Mouse (Mus musculus): ENCODE measurements around the gene Tub. TPM values are rescaled to one million over a fixed set of nuclear protein-coding genes. Genes with fewer than 3 reads are reported as not detected.

Tub gene
- total and polyA plus RNA-seq, 3 experiments = 0.16 to 0.75 TPM; not detected in 1

DNA sequence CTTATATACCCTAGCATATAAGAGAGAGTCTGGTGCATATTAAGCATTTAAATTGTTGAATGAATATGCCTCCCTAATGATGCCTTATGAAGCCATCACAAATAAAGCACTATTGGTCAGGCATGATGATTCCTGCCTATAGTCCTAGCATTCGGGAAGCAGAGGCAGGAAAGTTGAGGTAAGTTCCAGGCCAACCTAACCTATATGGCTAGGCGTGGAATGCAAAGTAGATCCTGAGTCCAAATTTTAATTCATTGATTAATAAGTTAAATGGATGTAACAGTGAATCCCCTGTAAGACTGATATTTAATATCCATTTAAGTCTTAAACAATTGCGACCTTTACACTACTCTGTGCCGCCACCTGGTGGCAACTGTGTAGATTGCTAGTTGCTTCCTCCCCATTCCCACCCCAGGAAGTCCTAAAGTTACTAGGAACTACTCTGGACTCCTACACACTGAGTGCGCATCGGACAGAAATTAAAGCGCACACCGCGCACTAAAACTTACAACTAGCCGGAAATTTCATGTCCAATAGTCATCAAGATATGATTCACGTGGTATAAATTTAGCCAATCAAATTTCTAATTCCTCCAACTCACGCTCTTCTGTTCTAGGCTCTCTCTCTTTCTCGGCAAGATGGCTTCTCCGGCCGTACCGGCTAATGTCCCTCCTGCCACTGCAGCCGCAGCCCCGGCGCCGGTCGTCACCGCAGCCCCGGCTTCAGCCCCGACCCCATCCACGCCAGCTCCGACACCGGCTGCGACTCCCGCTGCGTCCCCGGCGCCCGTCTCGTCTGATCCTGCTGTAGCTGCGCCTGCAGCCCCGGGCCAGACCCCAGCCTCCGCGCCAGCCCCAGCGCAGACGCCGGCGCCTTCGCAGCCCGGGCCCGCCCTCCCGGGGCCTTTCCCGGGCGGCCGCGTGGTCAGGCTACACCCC lies 16.1 kb upstream of the Tub start, which contains the start of gene Eif3f:
Gene Eif3f (plus strand): TSS at position 624 of the 938 bp plus-strand sequence.
- ATAC-seq (ENCODE audit: extremely low read depth, insufficient number of reproducible peaks, low FRiP score, poor library complexity, severe bottlenecking) = peak; percentile 90
- peak; percentile 94 for DNase-seq (ENCODE audit: low spot score)

GRCm38 (mm10) chr7:108934836-108935235 lies 15.3 kb upstream of the Tub start:
- DNase-seq (ENCODE audit: low spot score) (no peak), ATAC-seq (ENCODE audit: extremely low read depth, insufficient number of reproducible peaks, low FRiP score, poor library complexity, severe bottlenecking) (no peak)
- peaks cover 46% of the 10 kb centered on the region for H3K36me3 ChIP-seq (replicated peaks)
- peak overlapping the region; percentile 91 for H3K4me3 ChIP-seq (ENCODE audit: low read depth, low read length)
- no peaks in the 10 kb centered on the region for H3K9me3 ChIP-seq (replicated peaks)
- H3K27me3 ChIP-seq (ENCODE audit: insufficient read depth, low read length) = 0 out of 2 replicates have a peak, but pooled peaks cover 3% of the 10 kb centered on the region
- H3K4me1 ChIP-seq (ENCODE audit: insufficient read depth, low read depth, low read length) = peaks cover 43% of the 10 kb centered on the region
- no peak for TF ChIP-seq CTCF (IDR thresholded peaks at IDR 0.05; ENCODE audit: low read depth, low read length)

More for the DNA sequence above, 16.1 kb upstream of the Tub start, which contains the start of gene Eif3f:
- H3K4me1 ChIP-seq (ENCODE audit: insufficient read depth, low read depth, low read length) = peaks cover 48% of the 10 kb centered on the region
- H3K4me3 ChIP-seq (ENCODE audit: low read depth, low read length) = peak within 1 kb of the TSS; percentile 91
- no peaks in the 10 kb centered on the region for H3K9me3 ChIP-seq (replicated peaks)
- TF ChIP-seq GATA2 (IDR thresholded peaks at IDR 0.05; ENCODE audit: borderline replicate concordance, low read depth, low read length) (no peak), CTCF (IDR thresholded peaks at IDR 0.05; ENCODE audit: low read depth, low read length) (peak; percentile 71)
- peaks cover 39% of the 10 kb centered on the region for H3K36me3 ChIP-seq (replicated peaks)
- H3K27me3 ChIP-seq (ENCODE audit: insufficient read depth, low read length) = 0 out of 2 replicates have a peak, but pooled peaks cover 3% of the 10 kb centered on the region

DNA sequence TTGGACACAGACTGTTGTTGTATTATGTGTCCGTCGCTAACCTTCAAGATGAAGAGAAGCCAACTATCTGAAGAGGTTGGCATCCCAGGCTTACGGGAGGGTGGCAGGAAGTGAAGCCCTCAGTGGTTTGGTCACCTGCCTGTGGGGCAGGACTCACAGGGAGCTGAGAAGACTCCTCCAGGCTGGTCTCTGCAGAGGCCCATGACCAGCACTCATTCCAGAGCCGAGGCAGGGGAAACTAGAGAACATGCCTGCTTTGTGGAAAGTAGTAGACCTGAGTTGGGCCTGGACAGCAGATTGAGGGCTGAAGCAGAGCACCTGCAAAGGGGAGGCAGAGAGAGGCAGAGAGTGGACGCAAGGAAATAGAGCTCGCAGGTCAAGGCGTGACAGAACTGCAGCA lies 14.7 kb upstream of the Tub start:
- no peaks in the 10 kb centered on the region for H3K9me3 ChIP-seq (replicated peaks)
- peaks cover 37% of the 10 kb centered on the region for H3K4me1 ChIP-seq (ENCODE audit: insufficient read depth, low read depth, low read length)
- H3K36me3 ChIP-seq (replicated peaks) = peaks cover 52% of the 10 kb centered on the region
- no peak for DNase-seq (ENCODE audit: low spot score)
- H3K4me3 ChIP-seq (ENCODE audit: low read depth, low read length) = peak overlapping the region; percentile 91
- H3K27me3 ChIP-seq (ENCODE audit: insufficient read depth, low read length) = 0 out of 2 replicates have a peak, but pooled peaks cover 3% of the 10 kb centered on the region
- no peak for ATAC-seq (ENCODE audit: extremely low read depth, insufficient number of reproducible peaks, low FRiP score, poor library complexity, severe bottlenecking)
- TF ChIP-seq GATA1 (IDR thresholded peaks at IDR 0.05; ENCODE audit: borderline replicate concordance, low read length) (no peak), CTCF (IDR thresholded peaks at IDR 0.05; ENCODE audit: low read depth, low read length) (no peak)

GRCm38 (mm10) chr7:108936591-108936990 lies 13.5 kb upstream of the Tub start:
- peaks cover 29% of the 10 kb centered on the region for H3K4me1 ChIP-seq (ENCODE audit: insufficient read depth, low read depth, low read length)
- peaks cover 64% of the 10 kb centered on the region for H3K36me3 ChIP-seq (replicated peaks)
- no peaks in the 10 kb centered on the region for H3K9me3 ChIP-seq (replicated peaks)
- peak overlapping the region; percentile 46; the same call in 1 of the 2 replicates for H3K4me3 ChIP-seq (ENCODE audit: low read depth, low read length)
- ATAC-seq (ENCODE audit: extremely low read depth, insufficient number of reproducible peaks, low FRiP score, poor library complexity, severe bottlenecking) (no peak), DNase-seq (ENCODE audit: low spot score) (no peak)
- TF ChIP-seq GATA2 (IDR thresholded peaks at IDR 0.05; ENCODE audit: borderline replicate concordance, low read depth, low read length) (no peak), CTCF (IDR thresholded peaks at IDR 0.05; ENCODE audit: low read depth, low read length) (no peak), GATA1 (IDR thresholded peaks at IDR 0.05; ENCODE audit: borderline replicate concordance, low read length) (no peak), POLR2AphosphoS5 (IDR thresholded peaks at IDR 0.05; ENCODE audit: insufficient replicate concordance, low read depth, low read length) (no peak), TAL1 (conservative IDR thresholded peaks at IDR 0.05; ENCODE audit: low read depth, low read length) (no peak)
- H3K27me3 ChIP-seq (ENCODE audit: insufficient read depth, low read length) = no peaks in the 10 kb centered on the region

GRCm38 (mm10) chr7:108941466-108941865 lies 8.7 kb upstream of the Tub start:
- TF ChIP-seq POLR2AphosphoS5 (IDR thresholded peaks at IDR 0.05; ENCODE audit: insufficient replicate concordance, low read depth, low read length) (no peak), GATA1 (IDR thresholded peaks at IDR 0.05; ENCODE audit: borderline replicate concordance, low read length) (no peak), TAL1 (conservative IDR thresholded peaks at IDR 0.05; ENCODE audit: low read depth, low read length) (no peak), CTCF (IDR thresholded peaks at IDR 0.05; ENCODE audit: low read depth, low read length) (no peak), GATA2 (IDR thresholded peaks at IDR 0.05; ENCODE audit: borderline replicate concordance, low read depth, low read length) (no peak)
- no peak for ATAC-seq (ENCODE audit: extremely low read depth, insufficient number of reproducible peaks, low FRiP score, poor library complexity, severe bottlenecking)
- DNase-seq (ENCODE audit: low spot score) = no peak
- peaks cover 15% of the 10 kb centered on the region for H3K4me1 ChIP-seq (ENCODE audit: insufficient read depth, low read depth, low read length)
- no peaks in the 10 kb centered on the region for H3K9me3 ChIP-seq (replicated peaks)
- H3K27me3 ChIP-seq (ENCODE audit: insufficient read depth, low read length) = no peaks in the 10 kb centered on the region
- H3K36me3 ChIP-seq (replicated peaks) = peaks cover 96% of the 10 kb centered on the region
- H3K4me3 ChIP-seq (ENCODE audit: low read depth, low read length) = no peak overlapping the region

GRCm38 (mm10) chr7:108944002-108944401 lies 6.1 kb upstream of the Tub start:
- Histone ChIP-seq H3K4me3 (ENCODE audit: low read depth, low read length) (no peak overlapping the region), H3K4me1 (ENCODE audit: insufficient read depth, low read depth, low read length) (peaks cover under 1% of the 10 kb centered on the region; the same call in 1 of the 2 replicates), H3K36me3 (replicated peaks) (peaks cover 80% of the 10 kb centered on the region), H3K27me3 (ENCODE audit: insufficient read depth, low read length) (no peaks in the 10 kb centered on the region), H3K9me3 (replicated peaks) (no peaks in the 10 kb centered on the region)
- no peak for TF ChIP-seq GATA2 (IDR thresholded peaks at IDR 0.05; ENCODE audit: borderline replicate concordance, low read depth, low read length)
- peak; percentile 64 for TF ChIP-seq CTCF (IDR thresholded peaks at IDR 0.05; ENCODE audit: low read depth, low read length)
- ATAC-seq (ENCODE audit: extremely low read depth, insufficient number of reproducible peaks, low FRiP score, poor library complexity, severe bottlenecking) = peak; percentile 72
- peak; percentile 36 for DNase-seq (ENCODE audit: low spot score)

Data from G1E (cell line).